Mouse (Mus musculus) cerebellum, adult 9-11 months (tissue): Measurements from ENCODE around the gene Serpinb3d.
"Not testable (repeated sequence)": the region's sequence is repeated elsewhere in the genome, so short reads cannot be mapped to it uniquely, and the experiment has no call there.

Experiments
- DNase-seq: peaks from one replicate; pipeline ENCODE4 v3.0.0; 2022

The Serpinb3d gene

DNA sequence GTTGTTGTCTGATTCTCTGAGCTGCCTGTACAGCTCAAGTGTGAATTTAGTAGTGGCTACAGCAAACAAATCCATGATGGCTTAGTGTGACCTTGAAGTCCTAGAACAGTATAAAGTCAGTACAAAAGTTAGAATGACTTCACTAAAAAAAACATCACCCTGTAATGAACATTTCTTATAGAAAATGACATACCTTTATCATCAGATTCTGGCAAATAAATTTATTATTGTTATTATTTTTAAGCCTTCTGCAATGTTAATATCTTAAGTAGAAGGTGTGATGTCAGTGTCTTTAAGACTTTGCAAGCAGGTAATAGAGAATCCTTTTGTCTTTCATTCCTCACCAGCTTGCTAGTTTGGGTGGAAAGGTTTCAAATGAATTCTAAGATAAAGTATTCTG lies at the start of gene Serpinb3d:
Gene Serpinb3d (minus strand): TSS at position 101 of the 400 bp plus-strand sequence.
- DNase-seq = no peak

DNA sequence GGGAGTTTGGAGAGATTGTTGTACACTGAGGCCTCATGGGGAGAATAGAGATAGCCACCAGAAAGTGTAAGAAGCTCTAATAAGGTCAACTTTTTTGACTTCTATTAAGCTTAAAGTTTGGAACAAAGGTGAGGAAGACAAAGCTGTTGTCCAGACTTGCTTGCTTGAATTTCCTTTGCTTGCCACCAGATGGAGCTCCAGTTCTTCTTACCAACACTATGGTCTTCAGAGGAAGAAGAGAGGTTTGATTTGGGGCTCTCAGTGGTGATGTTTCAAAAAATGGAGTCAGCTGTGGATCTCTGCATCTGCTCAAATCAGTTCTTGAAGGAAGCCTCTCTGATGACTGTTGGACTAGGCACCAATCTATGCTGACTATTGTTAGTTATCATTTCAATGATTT lies 44.1 kb upstream of the Serpinb3d start:
- not testable (repeated sequence) for DNase-seq

DNA sequence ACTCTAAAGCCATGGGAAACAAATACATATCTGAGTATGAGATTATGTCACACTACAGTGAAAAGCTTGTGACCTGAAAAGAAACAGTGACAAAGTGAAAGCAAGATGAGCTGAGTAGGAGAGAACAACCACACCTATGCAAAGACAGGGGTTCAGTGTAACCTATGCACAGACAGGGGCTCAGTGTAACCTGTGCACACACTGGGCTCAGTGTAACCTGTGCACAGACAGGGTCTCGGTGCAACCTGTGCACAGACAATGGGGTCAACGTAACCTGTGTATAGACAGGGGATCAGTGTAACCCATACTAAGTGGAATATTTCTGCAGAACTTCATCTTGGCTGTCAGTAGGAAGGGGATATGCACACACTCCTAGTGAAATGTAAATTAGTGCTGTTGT lies 15.1 kb upstream of the Serpinb3d start:
- DNase-seq = no peak

DNA sequence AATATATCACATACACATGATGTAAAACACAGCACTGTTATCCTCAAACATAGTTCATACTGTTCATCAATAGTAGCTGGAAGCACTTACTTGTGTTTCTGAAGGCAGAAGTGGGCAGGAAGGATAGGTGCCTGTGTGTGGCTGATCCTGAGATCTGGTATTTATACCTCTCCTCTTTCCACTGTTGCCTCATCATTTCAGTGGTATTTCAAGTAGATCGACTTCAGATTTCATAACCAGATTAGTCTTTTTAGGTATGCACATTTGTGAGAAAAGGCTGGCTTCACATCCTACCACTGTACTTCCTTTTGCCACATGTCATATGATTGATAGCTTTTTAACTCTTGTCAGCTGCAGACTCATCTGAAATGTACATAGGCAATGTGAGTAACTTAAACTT lies 31.1 kb downstream of the Serpinb3d start, which contains the start of gene Serpinb3a:
Gene Serpinb3a (minus strand): TSS at position 101 of the 400 bp plus-strand sequence.
- DNase-seq = no peak

DNA sequence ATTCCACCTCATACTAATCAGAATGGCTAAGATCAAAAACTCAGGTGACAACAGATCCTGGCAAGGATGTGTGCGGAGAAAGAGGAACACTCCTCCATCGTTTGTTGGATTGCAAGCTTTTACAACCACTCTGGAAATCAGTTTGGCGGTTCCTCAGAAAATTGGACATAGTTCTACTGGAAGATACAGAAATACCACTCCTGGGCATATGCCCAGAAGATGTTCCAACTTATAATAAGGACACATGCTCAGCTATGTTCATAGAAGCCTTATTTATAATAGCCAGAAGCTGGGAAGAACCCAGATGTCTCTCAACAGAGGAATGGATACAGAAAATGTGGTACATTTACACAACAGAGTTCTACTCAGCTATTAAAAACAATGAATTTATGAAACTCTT lies 49.1 kb downstream of the Serpinb3d start:
- not testable (repeated sequence) for DNase-seq
